Mouse (Mus musculus) Patski (cell line): ENCODE measurements at regions not wholly inside any gene's neighbourhood (a gene's known extent, or its start where the extent isn't known, plus 50 kb on each side); places are given as distances from the start of the nearest gene placed in this dataset.
A peak's percentile ranks its signal among the peaks of the same experiment; 100 is the strongest.

Source experiments
- ATAC-seq: fragments of 100-300 bp; one replicate; pipeline ENCODE4 v1.8.0; 2021
- CTCF ChIA-PET: fragments of 350-600 bp; sonication (Branson Sonifier 250); formaldehyde crosslinking; loops from one replicate; lab custom pipeline; 2022; ENCODE audit warnings: inconsistent platforms; lab: Charles Lee
- POLR2A ChIA-PET: fragments of 350-600 bp; sonication (Branson Sonifier 250); formaldehyde crosslinking; loops from one replicate; lab custom pipeline; 2022; ENCODE audit warnings: antibody characterized with exemption, inconsistent platforms; lab: Charles Lee
- DNase-seq: peaks from one replicate; pipeline ENCODE4 v3.0.0-alpha.2; 2011; ENCODE audit warnings: low read depth, low spot score
- H3K27me3 ChIP-seq: fragments of 371-371 bp; one replicate; pipeline ENCODE4 v1.5.1; 2021
- CTCF ChIP-seq: fragments of 100-300 bp; IDR thresholded peaks from one replicate; pipeline ENCODE4 v1.5.1; 2021
- in situ Hi-C: fragments of 300-500 bp; cut with MboI; formaldehyde crosslinking; loops from 3 replicates; pipeline ENCODE4 v1.11.1; 2018; ENCODE audit warnings: low pct_unique_long_range_greater_than_20kb, mixed read lengths

- in situ Hi-C loops = no loop called here
- CTCF ChIA-PET = interaction anchor here (1.2 kb wide), 1 partner anchor 1383 kb away, joined by 3 read pairs; no protein-coding TSS in a partner anchor
- H3K27me3 ChIP-seq = peaks cover 24% of the 10 kb centered on the region
- DNase-seq = no peak
- ATAC-seq = peak; percentile 65
- POLR2A ChIA-PET = no interaction called here
- peak; percentile 54 for TF ChIP-seq CTCF
Observed at GRCm38 (mm10) chr1:57269679-57270354, 107.6 kb upstream of the 1700066M21Rik start.

- in situ Hi-C loops = no loop called here
- DNase-seq (no peak), ATAC-seq (no peak)
- ChIA-PET POLR2A (no interaction called here), CTCF (no interaction called here)
- H3K27me3 ChIP-seq = peaks cover 23% of the 10 kb centered on the region
- no peak for TF ChIP-seq CTCF
Observed at GRCm38 (mm10) chr1:57272593-57272992, 104.8 kb upstream of the 1700066M21Rik start.

- no peak for ATAC-seq
- no peak for TF ChIP-seq CTCF
Observed at GRCm38 (mm10) chr1:57281549-57281948, 95.9 kb upstream of the 1700066M21Rik start.

GRCm38 (mm10) chr1:57296186-57296585 is 81.2 kb upstream of the 1700066M21Rik start:
- in situ Hi-C loops = no loop called here
- peaks cover 26% of the 10 kb centered on the region for H3K27me3 ChIP-seq
- ChIA-PET CTCF (no interaction called here), POLR2A (no interaction called here)
- no peak for DNase-seq
- no peak for TF ChIP-seq CTCF
- ATAC-seq = no peak

More at GRCm38 (mm10) chr1:57281549-57281948, 95.9 kb upstream of the 1700066M21Rik start:
- CTCF ChIA-PET = no interaction called here
- no peak for DNase-seq
- H3K27me3 ChIP-seq = peaks cover 20% of the 10 kb centered on the region
- in situ Hi-C loops = no loop called here
- POLR2A ChIA-PET = no interaction called here

- ChIA-PET POLR2A (no interaction called here), CTCF (interaction anchor here (1.0 kb wide), 1 partner anchor 26 kb away, joined by 3 read pairs; no protein-coding TSS in a partner anchor)
- DNase-seq (no peak), ATAC-seq (no peak)
- H3K27me3 ChIP-seq = peaks cover 30% of the 10 kb centered on the region
- no peak for TF ChIP-seq CTCF
- in situ Hi-C loops = no loop called here
Observed at GRCm38 (mm10) chr1:57298557-57298956, 78.9 kb upstream of the 1700066M21Rik start.

GRCm38 (mm10) chr1:57301260-57301979 is 76.0 kb upstream of the 1700066M21Rik start:
- CTCF ChIA-PET = interaction anchor here (1.0 kb wide), 1 partner anchor 37 kb away, joined by 3 read pairs; no protein-coding TSS in a partner anchor
- POLR2A ChIA-PET = interaction anchor here (0.6 kb wide), 1 partner anchor 543 kb away, joined by 3 read pairs; no protein-coding TSS in a partner anchor
- TF ChIP-seq CTCF = no peak
- ATAC-seq (no peak), DNase-seq (no peak)
- in situ Hi-C loops = no loop called here
- H3K27me3 ChIP-seq = peaks cover 22% of the 10 kb centered on the region

GRCm38 (mm10) chr1:57301980-57302331 is 75.5 kb upstream of the 1700066M21Rik start:
- no peak for TF ChIP-seq CTCF

GRCm38 (mm10) chr1:57304757-57305156 is 72.7 kb upstream of the 1700066M21Rik start:
- ChIA-PET POLR2A (interaction anchor here (0.6 kb wide), 1 partner anchor 70 kb away, joined by 5 read pairs; no protein-coding TSS in a partner anchor), CTCF (interaction anchor here (0.6 kb wide), 1 partner anchor 303 kb away, joined by 3 read pairs; no protein-coding TSS in a partner anchor)
- ATAC-seq = no peak
- no peak for TF ChIP-seq CTCF
- H3K27me3 ChIP-seq = peaks cover 12% of the 10 kb centered on the region
- DNase-seq = no peak
- in situ Hi-C loops = no loop called here

More at GRCm38 (mm10) chr1:57301980-57302331, 75.5 kb upstream of the 1700066M21Rik start:
- in situ Hi-C loops = no loop called here
- POLR2A ChIA-PET = interaction anchor here (0.6 kb wide), 1 partner anchor 544 kb away, joined by 3 read pairs; no protein-coding TSS in a partner anchor
- CTCF ChIA-PET = interaction anchor here (1.0 kb wide), 1 partner anchor 37 kb away, joined by 3 read pairs; no protein-coding TSS in a partner anchor
- peaks cover 18% of the 10 kb centered on the region for H3K27me3 ChIP-seq
- no peak for ATAC-seq
- no peak for DNase-seq

GRCm38 (mm10) chr1:57322535-57322934 is 54.9 kb upstream of the 1700066M21Rik start:
- POLR2A ChIA-PET = interaction anchor here (0.6 kb wide), 1 partner anchor 35 kb away, joined by 3 read pairs; no protein-coding TSS in a partner anchor
- TF ChIP-seq CTCF = no peak
- DNase-seq (no peak), ATAC-seq (no peak)
- H3K27me3 ChIP-seq = peaks cover 59% of the 10 kb centered on the region
- in situ Hi-C loops = no loop called here
- CTCF ChIA-PET = no interaction called here

- no peak for ATAC-seq
- no peak for TF ChIP-seq CTCF
- in situ Hi-C loops = no loop called here
- H3K27me3 ChIP-seq = peaks cover 61% of the 10 kb centered on the region
- no peak for DNase-seq
- CTCF ChIA-PET = no interaction called here
- POLR2A ChIA-PET = no interaction called here
Observed at GRCm38 (mm10) chr1:57323118-57323517, 54.3 kb upstream of the 1700066M21Rik start.
